Mouse (Mus musculus): Measurements from ENCODE around the gene Pola2. TPM values are rescaled to one million over a fixed set of nuclear protein-coding genes. Genes with fewer than 3 reads are reported as not detected.
A peak's percentile ranks its signal among the peaks of the same experiment; 100 is the strongest.

Pola2 gene
- total and polyA plus RNA-seq, 2 experiments from 2014 or later, result 16.7 to 21.6 TPM

GRCm38 (mm10) chr19:5929634-5930596 lies 34.1 kb downstream of the Pola2 start:
- TF ChIP-seq CTCF (IDR thresholded peaks at IDR 0.05), result no peak
- DNase-seq (ENCODE audit: low spot score), result no peak
- no peaks in the 10 kb centered on the region for H3K36me3 ChIP-seq (ENCODE audit: insufficient read depth, low read length)
- no peaks in the 10 kb centered on the region for H3K27me3 ChIP-seq (ENCODE audit: insufficient read depth, low read length)
- no peaks in the 10 kb centered on the region for H3K4me1 ChIP-seq (ENCODE audit: insufficient read depth, low read length)
- WGBS, result 66% methylated on average over 14 of the region's 14 CpGs
- H3K4me2 ChIP-seq (ENCODE audit: low read depth, low read length, poor library complexity, severe bottlenecking), result no peak overlapping the region
- H3K27ac ChIP-seq (ENCODE audit: low read depth, low read length), result no peak overlapping the region
- H3K4me3 ChIP-seq (ENCODE audit: low read depth, low read length), result no peak overlapping the region
- ATAC-seq (ENCODE audit: low FRiP score), result no peak
- no peaks in the 10 kb centered on the region for H3K9me3 ChIP-seq (ENCODE audit: low read length)
- no peak overlapping the region for H3K9ac ChIP-seq (replicated peaks; ENCODE audit: low read length, poor library complexity, severe bottlenecking)

GRCm38 (mm10) chr19:5928546-5928945 lies 35.5 kb downstream of the Pola2 start:
- Histone ChIP-seq H3K4me1 (ENCODE audit: insufficient read depth, low read length) (no peaks in the 10 kb centered on the region), H3K27ac (ENCODE audit: low read depth, low read length) (no peak overlapping the region), H3K9me3 (ENCODE audit: low read length) (no peaks in the 10 kb centered on the region), H3K4me2 (ENCODE audit: low read depth, low read length, poor library complexity, severe bottlenecking) (no peak overlapping the region), H3K27me3 (ENCODE audit: insufficient read depth, low read length) (no peaks in the 10 kb centered on the region), H3K36me3 (ENCODE audit: insufficient read depth, low read length) (no peaks in the 10 kb centered on the region), H3K4me3 (ENCODE audit: low read depth, low read length) (no peak overlapping the region), H3K9ac (replicated peaks; ENCODE audit: low read length, poor library complexity, severe bottlenecking) (no peak overlapping the region)
- TF ChIP-seq CTCF (IDR thresholded peaks at IDR 0.05), result no peak
- WGBS, result 77% methylated on average over 3 of the region's 3 CpGs
- DNase-seq (ENCODE audit: low spot score), result no peak
- no peak for ATAC-seq (ENCODE audit: low FRiP score)

- no peak for TF ChIP-seq CTCF (IDR thresholded peaks at IDR 0.05)
- ATAC-seq (ENCODE audit: low FRiP score), result no peak
- no peak for DNase-seq (ENCODE audit: low spot score)
- Histone ChIP-seq H3K27me3 (ENCODE audit: insufficient read depth, low read length) (no peaks in the 10 kb centered on the region), H3K27ac (ENCODE audit: low read depth, low read length) (no peak overlapping the region), H3K4me3 (ENCODE audit: low read depth, low read length) (no peak overlapping the region), H3K4me2 (ENCODE audit: low read depth, low read length, poor library complexity, severe bottlenecking) (no peak overlapping the region), H3K9me3 (ENCODE audit: low read length) (no peaks in the 10 kb centered on the region), H3K9ac (replicated peaks; ENCODE audit: low read length, poor library complexity, severe bottlenecking) (no peak overlapping the region), H3K4me1 (ENCODE audit: insufficient read depth, low read length) (no peaks in the 10 kb centered on the region), H3K36me3 (ENCODE audit: insufficient read depth, low read length) (no peaks in the 10 kb centered on the region)
- WGBS, result 78% methylated on average over 6 of the region's 6 CpGs
Observed at GRCm38 (mm10) chr19:5928104-5928503, 35.9 kb downstream of the Pola2 start.

- H3K27me3 ChIP-seq (ENCODE audit: insufficient read depth, low read length), result no peaks in the 10 kb centered on the region
- no peak overlapping the region for H3K4me2 ChIP-seq (ENCODE audit: low read depth, low read length, poor library complexity, severe bottlenecking)
- no peak for TF ChIP-seq CTCF (IDR thresholded peaks at IDR 0.05)
- no peaks in the 10 kb centered on the region for H3K36me3 ChIP-seq (ENCODE audit: insufficient read depth, low read length)
- H3K4me1 ChIP-seq (ENCODE audit: insufficient read depth, low read length), result no peaks in the 10 kb centered on the region
- H3K27ac ChIP-seq (ENCODE audit: low read depth, low read length), result no peak overlapping the region
- H3K9me3 ChIP-seq (ENCODE audit: low read length), result no peaks in the 10 kb centered on the region
- no peak overlapping the region for H3K4me3 ChIP-seq (ENCODE audit: low read depth, low read length)
- ATAC-seq (ENCODE audit: low FRiP score), result no peak
- no peak for DNase-seq (ENCODE audit: low spot score)
- whole genome bisulfite sequencing, result 76% methylated on average over 8 of the region's 8 CpGs
- no peak overlapping the region for H3K9ac ChIP-seq (replicated peaks; ENCODE audit: low read length, poor library complexity, severe bottlenecking)
Observed at GRCm38 (mm10) chr19:5927532-5927931, 36.5 kb downstream of the Pola2 start.

GRCm38 (mm10) chr19:5927026-5927425 lies 37.0 kb downstream of the Pola2 start:
- WGBS, result 76% methylated on average over 11 of the region's 11 CpGs

GRCm38 (mm10) chr19:5925311-5925855 lies 38.6 kb downstream of the Pola2 start:
- Histone ChIP-seq H3K27me3 (ENCODE audit: insufficient read depth, low read length) (no peaks in the 10 kb centered on the region), H3K9ac (replicated peaks; ENCODE audit: low read length, poor library complexity, severe bottlenecking) (peak overlapping the region; percentile 73), H3K36me3 (ENCODE audit: insufficient read depth, low read length) (no peaks in the 10 kb centered on the region), H3K9me3 (ENCODE audit: low read length) (no peaks in the 10 kb centered on the region), H3K4me1 (ENCODE audit: insufficient read depth, low read length) (no peaks in the 10 kb centered on the region; the same call in 1 of the 2 replicates), H3K4me3 (ENCODE audit: low read depth, low read length) (peak overlapping the region; percentile 69), H3K27ac (ENCODE audit: low read depth, low read length) (peak overlapping the region; percentile 26; the same call in 1 of the 2 replicates), H3K4me2 (ENCODE audit: low read depth, low read length, poor library complexity, severe bottlenecking) (peak overlapping the region; percentile 71)
- no peak for ATAC-seq (ENCODE audit: low FRiP score)
- 26% methylated on average over 11 of the region's 11 CpGs for WGBS
- TF ChIP-seq CTCF (IDR thresholded peaks at IDR 0.05), result no peak
- no peak for DNase-seq (ENCODE audit: low spot score)

More at GRCm38 (mm10) chr19:5927026-5927425, 37.0 kb downstream of the Pola2 start:
- Histone ChIP-seq H3K36me3 (ENCODE audit: insufficient read depth, low read length) (no peaks in the 10 kb centered on the region), H3K27ac (ENCODE audit: low read depth, low read length) (no peak overlapping the region), H3K9ac (replicated peaks; ENCODE audit: low read length, poor library complexity, severe bottlenecking) (no peak overlapping the region), H3K4me1 (ENCODE audit: insufficient read depth, low read length) (no peaks in the 10 kb centered on the region), H3K4me3 (ENCODE audit: low read depth, low read length) (no peak overlapping the region), H3K27me3 (ENCODE audit: insufficient read depth, low read length) (no peaks in the 10 kb centered on the region), H3K9me3 (ENCODE audit: low read length) (no peaks in the 10 kb centered on the region), H3K4me2 (ENCODE audit: low read depth, low read length, poor library complexity, severe bottlenecking) (no peak overlapping the region)
- ATAC-seq (ENCODE audit: low FRiP score) (no peak), DNase-seq (ENCODE audit: low spot score) (no peak)
- TF ChIP-seq CTCF (IDR thresholded peaks at IDR 0.05), result no peak
